Mouse (Mus musculus): ENCODE measurements at regions not wholly inside any gene's neighbourhood (a gene's known extent, or its start where the extent isn't known, plus 50 kb on each side); places are given as distances from the start of the nearest gene placed in this dataset.

- Histone ChIP-seq H3K4me3 (ENCODE audit: insufficient read depth, low read depth, low read length) (no peak overlapping the region), H3K4me1 (ENCODE audit: control insufficient read depth, insufficient read depth, insufficient read length, low read length) (no peaks in the 10 kb centered on the region), H3K27ac (replicated peaks; ENCODE audit: low read depth, low read length) (no peak overlapping the region)
Measured at GRCm38 (mm10) chr4:105938886-105939285, 149.2 kb downstream of the Gm12728 start.

- H3K4me1 ChIP-seq (ENCODE audit: control insufficient read depth, insufficient read depth, insufficient read length, low read length), result no peaks in the 10 kb centered on the region; the same call in 1 of the 2 replicates
- H3K4me3 ChIP-seq (ENCODE audit: insufficient read depth, low read depth, low read length), result no peak overlapping the region
- no peak overlapping the region for H3K27ac ChIP-seq (replicated peaks; ENCODE audit: low read depth, low read length)
Measured at GRCm38 (mm10) chr4:105939636-105940199, 150.0 kb downstream of the Gm12728 start.

- Histone ChIP-seq H3K4me3 (ENCODE audit: insufficient read depth, low read depth, low read length) (no peak overlapping the region), H3K27ac (replicated peaks; ENCODE audit: low read depth, low read length) (no peak overlapping the region), H3K4me1 (ENCODE audit: control insufficient read depth, insufficient read depth, insufficient read length, low read length) (no peaks in the 10 kb centered on the region; the same call in 1 of the 2 replicates)
Measured at GRCm38 (mm10) chr4:105940891-105941290, 151.2 kb downstream of the Gm12728 start.

- Histone ChIP-seq H3K4me1 (ENCODE audit: control insufficient read depth, insufficient read depth, insufficient read length, low read length) (no peaks in the 10 kb centered on the region; the same call in 1 of the 2 replicates), H3K4me3 (ENCODE audit: insufficient read depth, low read depth, low read length) (no peak overlapping the region), H3K27ac (replicated peaks; ENCODE audit: low read depth, low read length) (no peak overlapping the region)
Measured at GRCm38 (mm10) chr4:105941785-105942184, 152.1 kb downstream of the Gm12728 start.

GRCm38 (mm10) chr4:105944962-105945361 lies 155.3 kb downstream of the Gm12728 start:
- Histone ChIP-seq H3K4me3 (ENCODE audit: insufficient read depth, low read depth, low read length) (no peak overlapping the region), H3K27ac (replicated peaks; ENCODE audit: low read depth, low read length) (no peak overlapping the region), H3K4me1 (ENCODE audit: control insufficient read depth, insufficient read depth, insufficient read length, low read length) (no peaks in the 10 kb centered on the region; the same call in 1 of the 2 replicates)

GRCm38 (mm10) chr4:105945921-105946320 lies 156.3 kb downstream of the Gm12728 start:
- Histone ChIP-seq H3K4me3 (ENCODE audit: insufficient read depth, low read depth, low read length) (no peak overlapping the region), H3K4me1 (ENCODE audit: control insufficient read depth, insufficient read depth, insufficient read length, low read length) (no peaks in the 10 kb centered on the region; the same call in 1 of the 2 replicates), H3K27ac (replicated peaks; ENCODE audit: low read depth, low read length) (no peak overlapping the region)

- Histone ChIP-seq H3K27ac (replicated peaks; ENCODE audit: low read depth, low read length) (no peak overlapping the region), H3K4me3 (ENCODE audit: insufficient read depth, low read depth, low read length) (no peak overlapping the region), H3K4me1 (ENCODE audit: control insufficient read depth, insufficient read depth, insufficient read length, low read length) (no peaks in the 10 kb centered on the region; the same call in 1 of the 2 replicates)
Measured at GRCm38 (mm10) chr4:105948326-105948725, 158.7 kb downstream of the Gm12728 start.

GRCm38 (mm10) chr4:105952406-105952805 lies 162.7 kb downstream of the Gm12728 start:
- no peaks in the 10 kb centered on the region for H3K4me1 ChIP-seq (ENCODE audit: control insufficient read depth, insufficient read depth, insufficient read length, low read length)
- no peak overlapping the region for H3K4me3 ChIP-seq (ENCODE audit: insufficient read depth, low read depth, low read length)
- no peak overlapping the region for H3K27ac ChIP-seq (replicated peaks; ENCODE audit: low read depth, low read length)

- H3K4me1 ChIP-seq (ENCODE audit: control insufficient read depth, insufficient read depth, insufficient read length, low read length), result no peaks in the 10 kb centered on the region
- H3K27ac ChIP-seq (replicated peaks; ENCODE audit: low read depth, low read length), result no peak overlapping the region
- H3K4me3 ChIP-seq (ENCODE audit: insufficient read depth, low read depth, low read length), result no peak overlapping the region
Measured at GRCm38 (mm10) chr4:105956516-105956915, 166.8 kb downstream of the Gm12728 start.

GRCm38 (mm10) chr4:105958331-105958730 lies 168.7 kb downstream of the Gm12728 start:
- no peak overlapping the region for H3K4me3 ChIP-seq (ENCODE audit: insufficient read depth, low read depth, low read length)
- H3K4me1 ChIP-seq (ENCODE audit: control insufficient read depth, insufficient read depth, insufficient read length, low read length), result no peaks in the 10 kb centered on the region
- no peak overlapping the region for H3K27ac ChIP-seq (replicated peaks; ENCODE audit: low read depth, low read length)

- H3K4me1 ChIP-seq (ENCODE audit: control insufficient read depth, insufficient read depth, insufficient read length, low read length), result no peaks in the 10 kb centered on the region
- no peak overlapping the region for H3K4me3 ChIP-seq (ENCODE audit: insufficient read depth, low read depth, low read length)
- H3K27ac ChIP-seq (replicated peaks; ENCODE audit: low read depth, low read length), result no peak overlapping the region
Measured at GRCm38 (mm10) chr4:105961686-105962360, 172.2 kb downstream of the Gm12728 start.

- no peak overlapping the region for H3K27ac ChIP-seq (replicated peaks; ENCODE audit: low read depth, low read length)
- H3K4me1 ChIP-seq (ENCODE audit: control insufficient read depth, insufficient read depth, insufficient read length, low read length), result no peaks in the 10 kb centered on the region
- H3K4me3 ChIP-seq (ENCODE audit: insufficient read depth, low read depth, low read length), result no peak overlapping the region
Measured at GRCm38 (mm10) chr4:105962542-105962941, 172.9 kb downstream of the Gm12728 start.

GRCm38 (mm10) chr4:105968324-105968723 lies 178.7 kb downstream of the Gm12728 start:
- no peak overlapping the region for H3K27ac ChIP-seq (replicated peaks; ENCODE audit: low read depth, low read length)
- no peak overlapping the region for H3K4me3 ChIP-seq (ENCODE audit: insufficient read depth, low read depth, low read length)
- H3K4me1 ChIP-seq (ENCODE audit: control insufficient read depth, insufficient read depth, insufficient read length, low read length), result no peaks in the 10 kb centered on the region

- no peaks in the 10 kb centered on the region for H3K4me1 ChIP-seq (ENCODE audit: control insufficient read depth, insufficient read depth, insufficient read length, low read length)
- no peak overlapping the region for H3K4me3 ChIP-seq (ENCODE audit: insufficient read depth, low read depth, low read length)
- no peak overlapping the region for H3K27ac ChIP-seq (replicated peaks; ENCODE audit: low read depth, low read length)
Measured at GRCm38 (mm10) chr4:105969628-105970027, 180.0 kb downstream of the Gm12728 start.

GRCm38 (mm10) chr4:105970056-105970455 lies 180.4 kb downstream of the Gm12728 start:
- H3K4me3 ChIP-seq (ENCODE audit: insufficient read depth, low read depth, low read length), result no peak overlapping the region
- H3K27ac ChIP-seq (replicated peaks; ENCODE audit: low read depth, low read length), result no peak overlapping the region
- H3K4me1 ChIP-seq (ENCODE audit: control insufficient read depth, insufficient read depth, insufficient read length, low read length), result no peaks in the 10 kb centered on the region

- Histone ChIP-seq H3K4me3 (ENCODE audit: insufficient read depth, low read depth, low read length) (no peak overlapping the region), H3K4me1 (ENCODE audit: control insufficient read depth, insufficient read depth, insufficient read length, low read length) (peaks cover 3% of the 10 kb centered on the region; the same call in 1 of the 2 replicates), H3K27ac (replicated peaks; ENCODE audit: low read depth, low read length) (no peak overlapping the region)
Measured at GRCm38 (mm10) chr4:105972736-105973135, 183.1 kb downstream of the Gm12728 start.
